Mouse (Mus musculus): Measurements from ENCODE around the gene Tmem11. TPM values are rescaled to one million over a fixed set of nuclear protein-coding genes. Genes with fewer than 3 reads are reported as not detected.

Gene Tmem11
- polyA plus RNA-seq, 1 experiment from 2014 or later = 74.7 TPM

- WGBS = under 1% methylated on average over 85 of the region's 86 CpGs
- ATAC-seq = peak; percentile 93
Observed at GRCm38 (mm10) chr11:60913301-60914196, 34.5 kb upstream of the Tmem11 start.

DNA sequence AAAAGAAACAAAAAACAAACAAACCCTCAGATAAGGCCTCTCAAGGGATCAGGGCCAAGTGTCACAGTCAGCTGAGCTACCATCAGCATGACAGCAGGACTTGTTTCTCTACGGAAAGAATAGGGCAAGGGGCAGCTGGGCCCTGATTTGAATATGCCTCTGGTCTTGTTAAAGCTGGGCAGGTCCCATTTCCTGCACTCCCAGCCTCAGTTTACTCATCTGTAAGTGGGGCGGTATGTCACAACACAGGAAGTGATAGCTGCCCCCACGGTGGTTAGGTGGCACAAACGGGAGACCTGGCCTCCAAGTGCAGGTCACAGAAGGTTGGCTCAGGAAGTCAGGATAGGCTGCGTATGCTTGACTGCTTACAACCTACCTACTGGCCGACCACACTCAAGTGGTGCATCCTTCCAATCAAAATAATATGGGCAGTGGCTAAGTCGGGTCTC is 33.5 kb upstream of the Tmem11 start:
- no peak for ATAC-seq
- no peaks in the 10 kb centered on the region for H3K36me3 ChIP-seq (ENCODE audit: control insufficient read depth, insufficient read depth, low read length)
- WGBS = 33% methylated on average over 7 of the region's 7 CpGs
- H3K9ac ChIP-seq (ENCODE audit: low read depth, low read length) = peak overlapping the region; percentile 81
- peaks cover 21% of the 10 kb centered on the region for H3K4me1 ChIP-seq (ENCODE audit: control insufficient read depth, insufficient read depth, low read length)
- peak overlapping the region; percentile 83 for H3K4me2 ChIP-seq (ENCODE audit: low read depth, low read length)
- H3K27ac ChIP-seq (ENCODE audit: low read length) = no peak overlapping the region
- no peaks in the 10 kb centered on the region for H3K9me3 ChIP-seq (ENCODE audit: control insufficient read depth, low read length)
- H3K4me3 ChIP-seq (ENCODE audit: low read length) = peak overlapping the region; percentile 88
- no peaks in the 10 kb centered on the region for H3K27me3 ChIP-seq (replicated peaks; ENCODE audit: control insufficient read depth, insufficient read depth, low read length)

More at GRCm38 (mm10) chr11:60913301-60914196, 34.5 kb upstream of the Tmem11 start:
- Histone ChIP-seq H3K27me3 (replicated peaks; ENCODE audit: control insufficient read depth, insufficient read depth, low read length) (no peaks in the 10 kb centered on the region), H3K4me2 (ENCODE audit: low read depth, low read length) (peak overlapping the region; percentile 83), H3K4me3 (ENCODE audit: low read length) (peak overlapping the region; percentile 88), H3K36me3 (ENCODE audit: control insufficient read depth, insufficient read depth, low read length) (no peaks in the 10 kb centered on the region), H3K9me3 (ENCODE audit: control insufficient read depth, low read length) (no peaks in the 10 kb centered on the region), H3K4me1 (ENCODE audit: control insufficient read depth, insufficient read depth, low read length) (peaks cover 21% of the 10 kb centered on the region), H3K27ac (ENCODE audit: low read length) (peak overlapping the region; percentile 43; the same call in 1 of the 2 replicates), H3K9ac (ENCODE audit: low read depth, low read length) (peak overlapping the region; percentile 81)

GRCm38 (mm10) chr11:60909626-60910025 is 30.6 kb upstream of the Tmem11 start:
- peaks cover 18% of the 10 kb centered on the region for H3K4me1 ChIP-seq (ENCODE audit: control insufficient read depth, insufficient read depth, low read length)
- no peak overlapping the region for H3K27ac ChIP-seq (ENCODE audit: low read length)
- peaks cover 8% of the 10 kb centered on the region; the same call in 1 of the 2 replicates for H3K36me3 ChIP-seq (ENCODE audit: control insufficient read depth, insufficient read depth, low read length)
- no peaks in the 10 kb centered on the region for H3K9me3 ChIP-seq (ENCODE audit: control insufficient read depth, low read length)
- H3K4me2 ChIP-seq (ENCODE audit: low read depth, low read length) = no peak overlapping the region
- H3K27me3 ChIP-seq (replicated peaks; ENCODE audit: control insufficient read depth, insufficient read depth, low read length) = no peaks in the 10 kb centered on the region
- WGBS = 65% methylated on average over 1 of the region's 1 CpGs
- ATAC-seq = no peak
- no peak overlapping the region for H3K4me3 ChIP-seq (ENCODE audit: low read length)
- H3K9ac ChIP-seq (ENCODE audit: low read depth, low read length) = no peak overlapping the region

- H3K4me1 ChIP-seq (ENCODE audit: control insufficient read depth, insufficient read depth, low read length) = peaks cover 14% of the 10 kb centered on the region
- 66% methylated on average over 3 of the region's 3 CpGs for WGBS
- H3K9me3 ChIP-seq (ENCODE audit: control insufficient read depth, low read length) = no peaks in the 10 kb centered on the region
- no peak overlapping the region for H3K4me3 ChIP-seq (ENCODE audit: low read length)
- no peak overlapping the region for H3K9ac ChIP-seq (ENCODE audit: low read depth, low read length)
- no peaks in the 10 kb centered on the region for H3K27me3 ChIP-seq (replicated peaks; ENCODE audit: control insufficient read depth, insufficient read depth, low read length)
- peaks cover 8% of the 10 kb centered on the region; the same call in 1 of the 2 replicates for H3K36me3 ChIP-seq (ENCODE audit: control insufficient read depth, insufficient read depth, low read length)
- H3K27ac ChIP-seq (ENCODE audit: low read length) = no peak overlapping the region
- H3K4me2 ChIP-seq (ENCODE audit: low read depth, low read length) = no peak overlapping the region
- ATAC-seq = no peak
Observed at GRCm38 (mm10) chr11:60908073-60908472, 29.0 kb upstream of the Tmem11 start.

GRCm38 (mm10) chr11:60906449-60906848 is 27.4 kb upstream of the Tmem11 start:
- no peak overlapping the region for H3K4me2 ChIP-seq (ENCODE audit: low read depth, low read length)
- no peaks in the 10 kb centered on the region for H3K4me1 ChIP-seq (ENCODE audit: control insufficient read depth, insufficient read depth, low read length)
- 78% methylated on average over 4 of the region's 4 CpGs for WGBS
- H3K36me3 ChIP-seq (ENCODE audit: control insufficient read depth, insufficient read depth, low read length) = peaks cover 8% of the 10 kb centered on the region; the same call in 1 of the 2 replicates
- ATAC-seq = no peak
- no peak overlapping the region for H3K27ac ChIP-seq (ENCODE audit: low read length)
- no peaks in the 10 kb centered on the region for H3K27me3 ChIP-seq (replicated peaks; ENCODE audit: control insufficient read depth, insufficient read depth, low read length)
- no peaks in the 10 kb centered on the region for H3K9me3 ChIP-seq (ENCODE audit: control insufficient read depth, low read length)
- no peak overlapping the region for H3K9ac ChIP-seq (ENCODE audit: low read depth, low read length)
- no peak overlapping the region for H3K4me3 ChIP-seq (ENCODE audit: low read length)

GRCm38 (mm10) chr11:60905407-60906120 is 26.5 kb upstream of the Tmem11 start:
- no peak overlapping the region for H3K4me2 ChIP-seq (ENCODE audit: low read depth, low read length)
- ATAC-seq = no peak
- peaks cover 8% of the 10 kb centered on the region; the same call in 1 of the 2 replicates for H3K36me3 ChIP-seq (ENCODE audit: control insufficient read depth, insufficient read depth, low read length)
- WGBS = 91% methylated on average over 10 of the region's 10 CpGs
- H3K27me3 ChIP-seq (replicated peaks; ENCODE audit: control insufficient read depth, insufficient read depth, low read length) = no peaks in the 10 kb centered on the region
- no peak overlapping the region for H3K9ac ChIP-seq (ENCODE audit: low read depth, low read length)
- no peak overlapping the region for H3K27ac ChIP-seq (ENCODE audit: low read length)
- H3K9me3 ChIP-seq (ENCODE audit: control insufficient read depth, low read length) = no peaks in the 10 kb centered on the region
- H3K4me3 ChIP-seq (ENCODE audit: low read length) = no peak overlapping the region
- H3K4me1 ChIP-seq (ENCODE audit: control insufficient read depth, insufficient read depth, low read length) = no peaks in the 10 kb centered on the region

GRCm38 (mm10) chr11:60903661-60904061 is 24.6 kb upstream of the Tmem11 start:
- Histone ChIP-seq H3K9ac (ENCODE audit: low read depth, low read length) (no peak overlapping the region), H3K27me3 (replicated peaks; ENCODE audit: control insufficient read depth, insufficient read depth, low read length) (no peaks in the 10 kb centered on the region), H3K4me3 (ENCODE audit: low read length) (no peak overlapping the region), H3K27ac (ENCODE audit: low read length) (no peak overlapping the region), H3K9me3 (ENCODE audit: control insufficient read depth, low read length) (no peaks in the 10 kb centered on the region), H3K36me3 (ENCODE audit: control insufficient read depth, insufficient read depth, low read length) (peaks cover 8% of the 10 kb centered on the region; the same call in 1 of the 2 replicates), H3K4me1 (ENCODE audit: control insufficient read depth, insufficient read depth, low read length) (no peaks in the 10 kb centered on the region), H3K4me2 (ENCODE audit: low read depth, low read length) (no peak overlapping the region)
- WGBS = 87% methylated on average over 6 of the region's 6 CpGs
- no peak for ATAC-seq

GRCm38 (mm10) chr11:60902486-60902885 is 23.4 kb upstream of the Tmem11 start:
- Histone ChIP-seq H3K4me1 (ENCODE audit: control insufficient read depth, insufficient read depth, low read length) (no peaks in the 10 kb centered on the region), H3K36me3 (ENCODE audit: control insufficient read depth, insufficient read depth, low read length) (peaks cover 8% of the 10 kb centered on the region; the same call in 1 of the 2 replicates), H3K4me2 (ENCODE audit: low read depth, low read length) (no peak overlapping the region), H3K27me3 (replicated peaks; ENCODE audit: control insufficient read depth, insufficient read depth, low read length) (no peaks in the 10 kb centered on the region), H3K27ac (ENCODE audit: low read length) (no peak overlapping the region), H3K9ac (ENCODE audit: low read depth, low read length) (no peak overlapping the region), H3K4me3 (ENCODE audit: low read length) (no peak overlapping the region), H3K9me3 (ENCODE audit: control insufficient read depth, low read length) (no peaks in the 10 kb centered on the region)
- ATAC-seq = no peak
- 64% methylated on average over 4 of the region's 4 CpGs for WGBS

GRCm38 (mm10) chr11:60902001-60902400 is 22.9 kb upstream of the Tmem11 start:
- Histone ChIP-seq H3K27ac (ENCODE audit: low read length) (no peak overlapping the region), H3K9ac (ENCODE audit: low read depth, low read length) (no peak overlapping the region), H3K27me3 (replicated peaks; ENCODE audit: control insufficient read depth, insufficient read depth, low read length) (no peaks in the 10 kb centered on the region), H3K4me3 (ENCODE audit: low read length) (no peak overlapping the region), H3K36me3 (ENCODE audit: control insufficient read depth, insufficient read depth, low read length) (peaks cover 8% of the 10 kb centered on the region; the same call in 1 of the 2 replicates), H3K4me2 (ENCODE audit: low read depth, low read length) (no peak overlapping the region), H3K9me3 (ENCODE audit: control insufficient read depth, low read length) (no peaks in the 10 kb centered on the region), H3K4me1 (ENCODE audit: control insufficient read depth, insufficient read depth, low read length) (no peaks in the 10 kb centered on the region)
- 84% methylated on average over 7 of the region's 7 CpGs for WGBS
- no peak for ATAC-seq
